Mouse (Mus musculus) CH12F3 (cell line): ENCODE measurements at regions not wholly inside any gene's neighbourhood (a gene's known extent, or its start where the extent isn't known, plus 50 kb on each side); places are given as distances from the start of the nearest gene placed in this dataset.
"Not testable (repeated sequence)": the region's sequence is repeated elsewhere in the genome, so short reads cannot be mapped to it uniquely, and the experiment has no call there.

Experiments used
- in situ Hi-C: fragments of 300-500 bp; cut with MboI; formaldehyde crosslinking; loops from 2 replicates; pipeline ENCODE4 v1.14.3; 2020; ENCODE audit warnings: low sequenced_read_pairs

DNA sequence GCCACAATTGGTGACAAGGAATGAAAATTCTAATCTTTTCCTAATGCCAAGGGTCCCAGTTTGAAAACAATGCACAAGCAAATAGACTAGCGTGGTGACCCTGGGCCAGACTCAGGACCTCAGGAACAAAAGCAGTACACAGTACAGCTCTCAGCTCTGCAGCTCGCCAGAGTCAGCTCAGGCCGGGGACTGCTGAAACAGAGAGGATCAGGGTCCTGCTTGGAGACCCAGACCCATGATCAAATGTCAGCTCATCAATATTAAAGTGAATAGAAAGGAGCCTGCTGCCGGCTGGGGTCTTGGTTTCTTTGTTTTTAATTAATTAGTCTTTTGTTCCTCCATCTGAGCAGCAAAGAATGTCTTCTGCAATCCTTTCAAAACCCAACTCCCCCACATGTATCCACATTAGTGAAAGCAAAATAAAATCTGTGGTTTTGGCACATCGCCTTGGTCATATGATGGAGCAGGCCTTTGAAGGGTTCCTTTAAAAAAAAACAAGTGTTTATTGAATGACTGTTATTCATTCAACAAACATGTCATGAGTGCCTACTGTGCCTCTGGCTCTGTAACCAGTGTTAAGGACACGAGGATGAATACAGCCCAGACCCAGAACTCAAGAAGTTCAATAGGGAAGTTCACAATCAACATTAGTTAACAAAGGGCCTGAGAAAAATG is 154.4 kb downstream of the Nuak1 start:
- in situ Hi-C loops = no loop called here

- in situ Hi-C loops = no loop called here
Observed at GRCm38 (mm10) chr10:84294422-84294821, 146.0 kb downstream of the Nuak1 start.

DNA sequence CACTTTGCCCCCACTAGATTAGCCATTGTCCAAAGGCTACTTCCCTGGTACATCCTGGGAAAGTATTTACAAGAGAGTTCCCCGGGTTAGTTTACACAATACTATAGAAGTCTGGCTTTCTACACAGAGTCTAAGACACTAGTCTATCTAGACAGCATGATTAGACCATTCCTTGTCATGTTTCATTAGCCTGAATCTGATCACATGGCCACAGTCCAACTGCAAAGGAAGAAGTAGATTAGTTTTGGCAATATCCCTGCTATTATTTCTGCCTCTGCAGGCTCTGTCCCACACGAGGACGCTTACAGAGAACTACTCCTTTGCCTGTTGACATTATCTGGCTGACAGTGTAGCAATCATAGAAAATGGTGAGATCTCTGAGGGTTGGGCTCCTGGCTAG is 144.2 kb downstream of the Nuak1 start:
- in situ Hi-C loops = no loop called here

- in situ Hi-C loops = no loop called here
Observed at GRCm38 (mm10) chr10:84301561-84301960, 138.8 kb downstream of the Nuak1 start.

DNA sequence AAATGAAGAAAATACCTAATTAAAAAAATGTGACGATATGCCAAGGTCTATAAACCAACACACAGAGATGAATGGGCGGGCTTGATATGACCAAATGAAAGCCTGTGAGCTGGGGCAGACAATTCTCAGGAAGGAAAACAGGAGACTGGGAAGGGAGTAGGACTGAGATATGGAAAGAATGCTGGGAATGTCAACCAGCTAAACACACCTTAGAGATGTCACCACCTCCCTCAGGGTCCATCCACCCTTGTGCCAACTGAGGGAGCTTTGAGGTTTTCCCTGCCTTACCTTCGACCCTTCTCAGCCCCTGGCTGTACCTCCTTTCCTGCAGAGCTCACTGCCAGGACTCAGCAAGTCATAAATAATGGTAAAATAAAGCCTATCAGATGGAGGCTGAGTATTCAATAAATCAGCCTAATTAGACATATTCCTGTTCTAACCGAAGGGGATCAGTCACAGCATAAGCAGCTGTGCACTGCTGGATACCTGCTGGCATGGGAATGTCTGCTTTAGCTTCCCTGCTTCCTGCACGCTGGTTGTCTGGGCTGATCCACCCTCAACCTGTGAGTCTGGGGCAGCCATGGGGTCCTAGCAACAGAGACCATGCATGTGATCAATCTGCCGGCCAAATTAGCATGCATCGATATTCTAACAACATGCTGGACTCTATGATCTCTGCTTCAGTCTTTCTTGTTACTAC is 137.4 kb downstream of the Nuak1 start:
- in situ Hi-C loops = no loop called here

- in situ Hi-C loops = not testable (repeated sequence)
Observed at GRCm38 (mm10) chr10:84308746-84309145, 131.7 kb downstream of the Nuak1 start.

- in situ Hi-C loops = no loop called here
Observed at GRCm38 (mm10) chr10:84310653-84311052, 129.7 kb downstream of the Nuak1 start.

- in situ Hi-C loops = no loop called here
Observed at GRCm38 (mm10) chr10:84312656-84313055, 127.7 kb downstream of the Nuak1 start.

- in situ Hi-C loops = no loop called here
Observed at GRCm38 (mm10) chr10:84316857-84317256, 123.5 kb downstream of the Nuak1 start.

DNA sequence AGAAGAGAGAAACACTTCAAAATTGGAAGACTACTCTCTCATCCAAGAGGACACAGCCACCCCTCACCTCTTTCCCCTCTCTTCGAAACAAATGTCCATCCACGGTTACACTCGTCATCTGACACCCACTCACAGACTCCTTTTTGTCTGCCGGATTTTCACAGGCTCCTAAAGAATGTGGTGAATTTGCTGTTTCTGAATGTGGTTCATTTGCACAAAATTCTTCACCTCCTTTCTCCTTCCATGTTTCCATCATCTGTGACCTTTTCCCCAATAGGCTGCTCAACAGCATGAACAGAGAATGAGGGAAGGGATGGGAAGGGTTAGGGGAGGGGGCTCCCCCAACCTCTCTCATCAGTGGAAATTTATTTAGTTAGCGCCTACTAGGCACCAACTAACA is 122.4 kb downstream of the Nuak1 start:
- in situ Hi-C loops = no loop called here
